Comparison of ENCODE assay signal across 8 mouse cellular contexts in genomic region chr6:50806376-50807077, GRCm38 (mm10).
DNase-seq lines count a peak whose midpoint lies in the region; ATAC-seq and TF ChIP-seq lines count a peak whose summit lies in the region.

No protein-coding gene starts in this region.

- no peaks in the 10 kb centered on the region for H3K36me3 ChIP-seq in ES-Bruce4 (ENCODE audit: control insufficient read depth, insufficient read depth, low read length, poor library complexity, severe bottlenecking)
- no peaks in the 10 kb centered on the region for H3K36me3 ChIP-seq in heart, embryonic 12.5 days

- H3K4me1 ChIP-seq in ES-Bruce4 (ENCODE audit: control insufficient read depth, insufficient read depth, low read length) = no peaks in the 10 kb centered on the region
- peaks cover 17% of the 10 kb centered on the region for H3K4me1 ChIP-seq in heart, embryonic 12.5 days (replicated peaks)

- peak overlapping the region; percentile 37 for H3K4me2 ChIP-seq in heart, embryonic 12.5 days

- H3K9me3 ChIP-seq in ES-Bruce4 (replicated peaks; ENCODE audit: control insufficient read depth, insufficient read depth, low read length, poor library complexity, severe bottlenecking) = no peaks in the 10 kb centered on the region
- no peaks in the 10 kb centered on the region for H3K9me3 ChIP-seq in heart, embryonic 12.5 days (replicated peaks)

- DNase-seq in adrenal gland, adult 18-20 months (ENCODE audit: low spot score in 2 of 2) = peak; percentile 11 to 29
- DNase-seq in adrenal gland, postnatal 4 days (ENCODE audit: low spot score in 2 of 2) = no peak
- DNase-seq in cerebellum, postnatal 36 days = peak; percentile 43 to 57
- peak; percentile 73 for DNase-seq in kidney, postnatal 10 days
- peak; percentile 58 for DNase-seq in lung, postnatal 14 days
- DNase-seq in right cerebral cortex, postnatal 14 days = peak; percentile 42

- no peaks in the 10 kb centered on the region for H3K27me3 ChIP-seq in ES-Bruce4 (ENCODE audit: control insufficient read depth, insufficient read depth, low read length, poor library complexity, severe bottlenecking)
- H3K27me3 ChIP-seq in heart, embryonic 12.5 days (replicated peaks) = peaks cover 8% of the 10 kb centered on the region; the same call in 1 of the 2 replicates

- no peak for TF ChIP-seq POLR2A in ES-Bruce4 (IDR thresholded peaks at IDR 0.05; ENCODE audit: insufficient read depth, low read length)

- H3K4me3 ChIP-seq in ES-Bruce4 (ENCODE audit: low read depth, low read length) = no peak overlapping the region
- H3K4me3 ChIP-seq in heart, embryonic 12.5 days = no peak overlapping the region

- H3K9ac ChIP-seq in ES-Bruce4 (ENCODE audit: low read depth, poor library complexity, severe bottlenecking) = no peak overlapping the region
- H3K9ac ChIP-seq in heart, embryonic 12.5 days = no peak overlapping the region

- TF ChIP-seq CTCF in ES-Bruce4 (IDR thresholded peaks at IDR 0.05; ENCODE audit: low read depth, low read length) = peak; percentile 29

- ATAC-seq in heart, embryonic 12.5 days (ENCODE audit: insufficient number of reproducible peaks, low FRiP score) = peak; percentile 46; the same call in 1 of the 2 replicates

- WGBS in heart, embryonic 12.5 days = 23% methylated on average over 7 of the region's 7 CpGs

- no peak overlapping the region for H3K27ac ChIP-seq in ES-Bruce4 (ENCODE audit: insufficient read depth, low read length)
- peak overlapping the region; percentile 83; the same call in 1 of the 2 replicates for H3K27ac ChIP-seq in heart, embryonic 12.5 days (ENCODE audit: poor library complexity, severe bottlenecking)

- no peak for TF ChIP-seq EP300 in ES-Bruce4 (IDR thresholded peaks at IDR 0.05; ENCODE audit: insufficient read depth, low read depth, low read length)

Comparison
In these comparisons a context has a peak if more than half of its experiments do, and no peak if none do; other contexts are left out.
1. DNase-seq: peak in adrenal gland, adult 18-20 months (2 of 2), cerebellum, postnatal 36 days (2 of 2), kidney, postnatal 10 days (single experiment), lung, postnatal 14 days (single experiment) and right cerebral cortex, postnatal 14 days (single experiment); none in adrenal gland, postnatal 4 days (0 of 2).